Mouse (Mus musculus) bone marrow, adult 2 months (tissue): ENCODE data around the gene Wrb.

ENCODE experiments used
- CTCF ChIP-seq: fragments of 200-500 bp; IDR thresholded peaks from 2 replicates; pipeline ENCODE4 v1.5.1; 2011; ENCODE audit warnings: low read length, control low read depth; ENCODE audit not compliant: control insufficient read depth, insufficient read depth
- POLR2A ChIP-seq: fragments of 200-500 bp; IDR thresholded peaks from 2 replicates; pipeline ENCODE4 v1.6.1; 2011; ENCODE audit warnings: low read depth, mild to moderate bottlenecking, control low read depth, low read length, borderline replicate concordance; ENCODE audit not compliant: control insufficient read depth

DNA sequence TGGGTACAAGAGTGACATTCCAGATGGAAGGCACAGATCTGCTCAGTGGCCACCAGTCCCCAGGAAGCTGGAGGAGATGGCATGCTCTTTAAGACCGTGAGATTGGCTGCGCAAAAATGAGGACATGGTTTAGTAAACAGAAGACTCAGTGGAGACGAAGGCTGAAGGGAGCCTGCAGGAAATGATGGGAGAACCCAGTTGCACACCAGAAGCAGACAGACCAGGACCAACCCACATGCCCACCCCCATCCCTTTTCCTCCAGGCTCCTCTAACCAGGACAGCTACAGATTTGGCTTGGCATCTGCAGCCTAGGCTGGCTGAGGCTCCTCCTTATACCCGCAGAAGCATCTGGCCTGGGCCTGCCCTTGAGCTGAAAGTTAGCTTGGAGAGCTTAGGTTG is 16.1 kb downstream of the Wrb start:
- TF ChIP-seq POLR2A (no peak), CTCF (no peak)
